Mouse (Mus musculus): ENCODE measurements at regions not wholly inside any gene's neighbourhood (a gene's known extent, or its start where the extent isn't known, plus 50 kb on each side); places are given as distances from the start of the nearest gene placed in this dataset.
"Not testable (repeated sequence)": the region's sequence is repeated elsewhere in the genome, so short reads cannot be mapped to it uniquely, and the experiment has no call there.

DNA sequence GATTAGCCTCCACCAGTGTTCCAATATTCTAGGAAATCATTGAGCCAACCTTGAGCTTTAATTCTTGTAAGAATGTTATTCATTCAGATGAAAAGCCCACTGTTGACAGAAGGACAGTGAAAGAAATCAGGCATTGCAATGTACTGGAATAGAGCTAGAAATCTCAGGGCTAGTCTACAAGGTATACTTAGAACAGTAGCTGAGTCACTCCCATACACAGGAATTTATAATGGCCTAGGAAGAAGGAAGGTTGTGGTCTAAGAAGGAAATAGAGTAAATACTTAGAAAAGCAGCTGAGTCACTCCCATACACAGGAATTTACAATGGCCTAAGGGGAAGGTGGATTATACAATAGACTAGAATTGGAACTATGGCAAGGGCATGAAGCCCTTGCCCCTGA lies 174.6 kb downstream of the Fam181b start:
- not testable (repeated sequence) for DNase-seq (ENCODE audit: low spot score); H3K9ac ChIP-seq (ENCODE audit: low read length); ATAC-seq; H3K27me3 ChIP-seq (replicated peaks; ENCODE audit: control insufficient read depth, insufficient read depth, low read length); H3K27ac ChIP-seq (ENCODE audit: low read depth, low read length); H3K36me3 ChIP-seq (ENCODE audit: control insufficient read depth, insufficient read depth, low read length); H3K4me1 ChIP-seq (ENCODE audit: control insufficient read depth, insufficient read depth, low read length); H3K9me3 ChIP-seq (replicated peaks; ENCODE audit: control insufficient read depth, low read length); H3K4me2 ChIP-seq (ENCODE audit: low read length); H3K4me3 ChIP-seq (ENCODE audit: low read depth, low read length)

DNA sequence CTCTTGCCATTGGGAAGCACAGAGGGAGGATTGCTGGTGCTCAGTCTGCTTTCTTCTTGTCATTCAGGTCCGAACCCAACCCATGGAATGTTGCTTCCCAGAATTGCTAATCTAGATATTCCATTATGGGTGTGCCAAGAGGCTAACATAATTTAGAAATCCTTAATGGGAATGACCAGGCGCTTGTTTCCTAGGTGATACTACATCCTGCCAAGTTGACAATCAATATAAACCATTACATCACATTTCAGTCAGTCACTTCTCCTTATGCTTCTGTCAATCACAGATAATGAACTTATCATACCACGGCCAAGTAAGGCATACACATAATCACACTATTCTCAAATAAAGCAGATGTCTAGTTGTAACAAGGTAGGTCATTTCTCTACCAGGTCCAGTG lies 206.1 kb downstream of the Fam181b start:
- peak; percentile 50; the same call in 1 of the 2 replicates for ATAC-seq
- H3K4me2 ChIP-seq (ENCODE audit: low read length) = no peak overlapping the region
- 54% methylated on average over 3 of the region's 3 CpGs for whole genome bisulfite sequencing
- no peaks in the 10 kb centered on the region for H3K9me3 ChIP-seq (replicated peaks; ENCODE audit: control insufficient read depth, low read length)
- no peak overlapping the region for H3K27ac ChIP-seq (ENCODE audit: low read depth, low read length)
- no peaks in the 10 kb centered on the region for H3K27me3 ChIP-seq (replicated peaks; ENCODE audit: control insufficient read depth, insufficient read depth, low read length)
- no peaks in the 10 kb centered on the region for H3K4me1 ChIP-seq (ENCODE audit: control insufficient read depth, insufficient read depth, low read length)
- no peak overlapping the region for H3K4me3 ChIP-seq (ENCODE audit: low read depth, low read length)
- DNase-seq (ENCODE audit: low spot score) = peak; percentile 30
- H3K36me3 ChIP-seq (ENCODE audit: control insufficient read depth, insufficient read depth, low read length) = no peaks in the 10 kb centered on the region
- no peak overlapping the region for H3K9ac ChIP-seq (ENCODE audit: low read length)

DNA sequence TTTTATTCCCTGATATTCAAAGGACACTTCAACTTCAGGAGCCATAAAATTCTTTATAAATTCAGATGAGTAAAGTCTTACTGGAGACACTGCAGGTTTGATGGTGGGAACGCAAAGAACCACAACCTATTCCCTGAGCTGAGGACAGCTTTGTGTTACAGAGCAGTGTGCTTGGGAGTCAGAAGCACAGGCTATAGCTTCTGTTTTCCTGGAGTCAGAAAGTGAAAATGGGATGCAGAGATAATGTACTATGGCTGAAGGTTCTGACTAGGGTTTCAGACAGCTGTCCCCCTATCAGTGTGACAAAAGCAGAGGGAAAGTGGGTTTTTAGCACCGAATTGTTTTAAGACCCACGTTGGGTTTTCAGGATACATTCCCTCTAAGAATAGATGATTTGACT lies 211.8 kb downstream of the Fam181b start:
- no peaks in the 10 kb centered on the region for H3K27me3 ChIP-seq (replicated peaks; ENCODE audit: control insufficient read depth, insufficient read depth, low read length)
- no peak overlapping the region for H3K4me2 ChIP-seq (ENCODE audit: low read length)
- H3K9ac ChIP-seq (ENCODE audit: low read length) = no peak overlapping the region
- no peaks in the 10 kb centered on the region for H3K4me1 ChIP-seq (ENCODE audit: control insufficient read depth, insufficient read depth, low read length)
- H3K36me3 ChIP-seq (ENCODE audit: control insufficient read depth, insufficient read depth, low read length) = no peaks in the 10 kb centered on the region
- H3K9me3 ChIP-seq (replicated peaks; ENCODE audit: control insufficient read depth, low read length) = no peaks in the 10 kb centered on the region
- 73% methylated on average over 3 of the region's 3 CpGs for WGBS
- ATAC-seq = no peak
- no peak overlapping the region for H3K4me3 ChIP-seq (ENCODE audit: low read depth, low read length)
- DNase-seq (ENCODE audit: low spot score) = no peak
- no peak overlapping the region for H3K27ac ChIP-seq (ENCODE audit: low read depth, low read length)

DNA sequence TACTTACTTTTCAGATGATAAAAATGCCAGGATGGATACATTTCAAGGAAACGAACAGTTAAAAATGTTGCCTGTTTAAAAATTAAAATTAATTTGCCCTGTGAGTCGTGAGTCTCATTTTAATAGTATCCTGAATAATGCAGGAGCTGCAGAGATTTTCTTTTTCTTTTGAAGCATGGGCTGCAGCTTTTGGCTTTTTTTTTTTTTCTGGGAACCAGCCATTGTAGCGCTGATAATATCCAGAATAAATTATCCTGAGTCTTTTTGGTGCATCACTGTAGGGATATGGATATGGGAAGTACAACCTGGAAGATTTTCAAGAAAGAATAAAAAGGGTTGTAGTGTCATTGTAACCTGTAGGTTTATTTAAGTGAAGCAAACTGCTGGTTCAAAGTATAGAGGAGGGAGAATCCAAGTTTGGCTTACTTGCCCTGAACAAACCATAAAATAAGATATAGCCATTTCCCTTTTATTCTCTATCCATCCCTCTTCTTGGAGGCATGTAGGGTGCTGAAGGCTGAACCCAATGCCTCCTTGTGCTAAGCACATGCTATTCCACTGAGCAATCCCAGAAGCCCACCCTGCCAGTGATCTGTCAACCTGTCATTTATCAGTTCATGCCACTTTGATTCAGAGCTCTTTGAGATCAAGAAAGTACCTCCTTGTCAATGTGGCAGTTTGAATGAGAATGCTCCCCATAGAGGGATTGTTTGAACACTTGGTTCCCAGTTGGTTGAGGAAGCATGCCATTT lies 212.5 kb downstream of the Fam181b start:
- Histone ChIP-seq H3K9me3 (replicated peaks; ENCODE audit: control insufficient read depth, low read length) (no peaks in the 10 kb centered on the region), H3K4me3 (ENCODE audit: low read depth, low read length) (no peak overlapping the region), H3K27me3 (replicated peaks; ENCODE audit: control insufficient read depth, insufficient read depth, low read length) (no peaks in the 10 kb centered on the region), H3K27ac (ENCODE audit: low read depth, low read length) (no peak overlapping the region), H3K4me2 (ENCODE audit: low read length) (no peak overlapping the region), H3K36me3 (ENCODE audit: control insufficient read depth, insufficient read depth, low read length) (no peaks in the 10 kb centered on the region), H3K9ac (ENCODE audit: low read length) (no peak overlapping the region), H3K4me1 (ENCODE audit: control insufficient read depth, insufficient read depth, low read length) (no peaks in the 10 kb centered on the region)
- WGBS = 56% methylated on average over 3 of the region's 3 CpGs
- peak; percentile 13 for DNase-seq (ENCODE audit: low spot score)
- peak; percentile 40; the same call in 1 of the 2 replicates for ATAC-seq

DNA sequence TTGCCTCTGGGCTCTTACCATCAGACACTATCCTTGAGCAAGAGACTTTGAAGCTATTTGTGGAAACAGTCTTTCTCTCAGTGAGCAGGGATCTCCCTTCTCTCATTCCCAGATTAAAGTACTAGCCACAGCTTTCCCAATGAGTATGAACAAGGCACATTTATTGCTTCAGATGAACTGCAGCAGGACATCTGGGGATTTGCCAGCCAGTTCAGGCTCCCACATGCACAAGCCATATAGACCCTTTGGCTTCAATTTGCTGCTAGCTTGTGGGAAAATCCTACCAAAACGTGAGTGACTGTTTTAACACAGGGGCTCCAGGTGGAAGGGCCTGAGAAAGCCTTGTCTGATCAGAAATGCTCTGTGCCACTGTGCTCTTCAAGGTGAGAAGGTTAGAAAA lies 233.1 kb downstream of the Fam181b start:
- H3K4me3 ChIP-seq (ENCODE audit: low read depth, low read length) = no peak overlapping the region
- WGBS = 52% methylated on average over 1 of the region's 1 CpGs
- no peaks in the 10 kb centered on the region for H3K36me3 ChIP-seq (ENCODE audit: control insufficient read depth, insufficient read depth, low read length)
- H3K9me3 ChIP-seq (replicated peaks; ENCODE audit: control insufficient read depth, low read length) = no peaks in the 10 kb centered on the region
- no peak overlapping the region for H3K9ac ChIP-seq (ENCODE audit: low read length)
- H3K27me3 ChIP-seq (replicated peaks; ENCODE audit: control insufficient read depth, insufficient read depth, low read length) = no peaks in the 10 kb centered on the region
- H3K4me1 ChIP-seq (ENCODE audit: control insufficient read depth, insufficient read depth, low read length) = no peaks in the 10 kb centered on the region
- no peak overlapping the region for H3K27ac ChIP-seq (ENCODE audit: low read depth, low read length)
- DNase-seq (ENCODE audit: low spot score) = no peak
- H3K4me2 ChIP-seq (ENCODE audit: low read length) = no peak overlapping the region
- ATAC-seq = no peak

DNA sequence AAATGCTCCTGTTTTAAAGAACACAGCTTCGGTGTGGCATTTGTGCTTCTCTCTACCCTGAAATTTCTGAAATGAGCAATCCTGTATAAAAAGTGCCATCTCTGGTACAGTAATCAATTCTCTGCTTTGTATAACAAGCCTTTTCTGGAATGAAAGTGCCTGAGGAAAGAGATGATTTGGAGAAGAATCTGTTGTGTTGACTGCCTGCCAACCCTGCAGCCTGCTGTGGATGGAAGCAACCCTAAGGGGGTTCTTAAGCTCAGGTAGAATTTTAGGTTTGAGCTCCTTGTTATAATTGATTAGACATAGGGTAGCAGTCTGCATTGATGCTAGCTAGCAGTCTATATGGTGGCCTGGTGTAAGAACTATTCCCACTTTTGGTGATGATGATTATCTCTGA lies 251.7 kb downstream of the Fam181b start:
- no peaks in the 10 kb centered on the region for H3K4me1 ChIP-seq (ENCODE audit: control insufficient read depth, insufficient read depth, low read length)
- no peaks in the 10 kb centered on the region for H3K9me3 ChIP-seq (replicated peaks; ENCODE audit: control insufficient read depth, low read length)
- DNase-seq (ENCODE audit: low spot score) = no peak
- H3K27ac ChIP-seq (ENCODE audit: low read depth, low read length) = no peak overlapping the region
- H3K4me3 ChIP-seq (ENCODE audit: low read depth, low read length) = no peak overlapping the region
- H3K27me3 ChIP-seq (replicated peaks; ENCODE audit: control insufficient read depth, insufficient read depth, low read length) = no peaks in the 10 kb centered on the region
- ATAC-seq = no peak
- no peak overlapping the region for H3K4me2 ChIP-seq (ENCODE audit: low read length)
- no peak overlapping the region for H3K9ac ChIP-seq (ENCODE audit: low read length)
- WGBS = 84% methylated on average over 1 of the region's 1 CpGs
- no peaks in the 10 kb centered on the region for H3K36me3 ChIP-seq (ENCODE audit: control insufficient read depth, insufficient read depth, low read length)

DNA sequence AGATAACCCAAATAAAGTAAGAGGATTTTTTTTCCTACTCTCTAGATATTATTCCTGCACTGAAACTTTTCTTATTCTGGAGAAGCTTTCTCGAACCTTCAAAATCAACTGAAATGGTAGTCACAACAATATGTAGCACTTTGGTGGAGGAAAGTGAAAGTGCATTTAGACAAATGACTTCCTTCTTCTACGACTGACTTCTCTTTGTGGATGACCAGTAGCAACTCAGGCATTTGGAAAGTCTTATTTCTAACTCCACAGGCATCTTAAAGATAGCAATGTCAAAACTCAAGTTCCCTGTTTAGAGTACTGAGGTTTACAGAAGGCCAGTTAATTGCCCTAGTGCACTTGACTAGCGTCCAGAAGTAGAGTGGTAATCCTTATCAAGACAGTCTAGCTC lies 252.5 kb downstream of the Fam181b start:
- Histone ChIP-seq H3K27me3 (replicated peaks; ENCODE audit: control insufficient read depth, insufficient read depth, low read length) (no peaks in the 10 kb centered on the region), H3K4me2 (ENCODE audit: low read length) (no peak overlapping the region), H3K9me3 (replicated peaks; ENCODE audit: control insufficient read depth, low read length) (no peaks in the 10 kb centered on the region), H3K9ac (ENCODE audit: low read length) (no peak overlapping the region), H3K36me3 (ENCODE audit: control insufficient read depth, insufficient read depth, low read length) (no peaks in the 10 kb centered on the region), H3K4me1 (ENCODE audit: control insufficient read depth, insufficient read depth, low read length) (no peaks in the 10 kb centered on the region), H3K27ac (ENCODE audit: low read depth, low read length) (no peak overlapping the region), H3K4me3 (ENCODE audit: low read depth, low read length) (no peak overlapping the region)
- ATAC-seq (no peak), DNase-seq (ENCODE audit: low spot score) (no peak)
- WGBS = 87% methylated on average over 3 of the region's 3 CpGs

DNA sequence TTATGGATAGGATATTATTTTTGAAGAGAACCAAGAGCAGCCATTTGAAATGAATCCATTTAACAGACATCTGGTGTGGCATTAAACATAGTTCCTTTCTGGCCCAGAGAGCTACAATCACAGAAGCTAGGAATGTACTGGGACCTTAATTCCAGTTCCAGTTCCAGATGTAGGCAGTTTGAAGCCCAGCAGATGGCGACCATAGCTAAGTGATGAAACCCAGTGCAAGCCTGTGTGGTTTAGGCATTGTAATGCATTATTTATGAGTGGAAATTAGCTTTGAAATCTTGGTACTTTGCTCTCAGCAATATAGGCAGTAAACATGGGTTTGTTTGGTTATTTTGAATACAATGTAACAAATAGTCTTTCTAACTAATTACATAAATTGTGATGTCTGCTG lies 256.8 kb downstream of the Fam181b start:
- Histone ChIP-seq H3K27me3 (replicated peaks; ENCODE audit: control insufficient read depth, insufficient read depth, low read length) (no peaks in the 10 kb centered on the region), H3K36me3 (ENCODE audit: control insufficient read depth, insufficient read depth, low read length) (no peaks in the 10 kb centered on the region), H3K4me2 (ENCODE audit: low read length) (no peak overlapping the region), H3K4me3 (ENCODE audit: low read depth, low read length) (no peak overlapping the region), H3K9me3 (replicated peaks; ENCODE audit: control insufficient read depth, low read length) (no peaks in the 10 kb centered on the region), H3K27ac (ENCODE audit: low read depth, low read length) (no peak overlapping the region), H3K4me1 (ENCODE audit: control insufficient read depth, insufficient read depth, low read length) (no peaks in the 10 kb centered on the region), H3K9ac (ENCODE audit: low read length) (no peak overlapping the region)
- 25% methylated on average over 1 of the region's 1 CpGs for WGBS
- ATAC-seq (peak; percentile 85; the same call in 1 of the 2 replicates), DNase-seq (ENCODE audit: low spot score) (peak; percentile 75)

All from forebrain, embryonic 14.5 days (tissue).